Mouse (Mus musculus): ENCODE results near the gene Ap2a2.

Gene Ap2a2

DNA sequence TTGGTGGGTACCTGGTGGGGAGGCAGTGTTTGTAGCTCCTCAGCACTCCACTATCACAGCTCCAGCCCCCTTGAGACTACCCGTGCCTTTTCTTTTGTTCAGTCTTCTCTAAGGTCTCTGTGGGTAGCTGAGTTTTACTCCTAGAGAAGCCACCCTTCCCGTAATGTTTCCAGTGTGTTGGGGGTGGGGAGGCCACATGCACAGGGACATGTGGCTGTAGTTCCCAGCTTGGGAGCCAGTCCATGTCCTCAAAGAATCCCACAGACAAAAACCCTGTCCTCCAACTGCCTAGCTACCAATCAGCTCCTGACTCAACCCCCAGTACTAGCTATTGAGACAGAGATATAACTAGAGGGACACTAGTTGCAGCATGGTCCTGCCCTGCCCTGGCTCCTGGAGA is 85.1 kb downstream of the Ap2a2 start:
- in situ Hi-C loops (cut with MboI; ENCODE audit: unreplicated experiment in 2 of 2): no loop called here

DNA sequence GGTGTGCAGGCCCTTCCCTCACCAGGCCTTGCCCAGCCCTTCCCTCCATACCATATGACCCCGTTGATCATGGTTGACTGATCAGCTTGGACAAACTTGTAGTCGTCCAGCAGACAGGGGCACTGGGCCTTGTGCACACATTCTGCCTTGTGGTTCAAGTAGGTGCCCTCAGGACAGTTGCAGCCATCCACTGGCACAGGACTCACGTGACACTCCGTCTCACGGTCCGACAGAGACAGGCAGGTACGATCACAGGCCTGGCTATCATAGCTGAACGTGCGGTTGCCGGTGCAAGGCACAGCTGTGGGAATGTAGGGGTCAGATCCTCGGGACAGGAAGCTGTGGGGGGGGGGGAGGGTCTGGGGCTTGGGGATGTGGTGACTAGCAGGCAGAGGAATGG is 85.8 kb downstream of the Ap2a2 start:
- in situ Hi-C loops (cut with MboI; ENCODE audit: unreplicated experiment in 2 of 2): no loop called here

DNA sequence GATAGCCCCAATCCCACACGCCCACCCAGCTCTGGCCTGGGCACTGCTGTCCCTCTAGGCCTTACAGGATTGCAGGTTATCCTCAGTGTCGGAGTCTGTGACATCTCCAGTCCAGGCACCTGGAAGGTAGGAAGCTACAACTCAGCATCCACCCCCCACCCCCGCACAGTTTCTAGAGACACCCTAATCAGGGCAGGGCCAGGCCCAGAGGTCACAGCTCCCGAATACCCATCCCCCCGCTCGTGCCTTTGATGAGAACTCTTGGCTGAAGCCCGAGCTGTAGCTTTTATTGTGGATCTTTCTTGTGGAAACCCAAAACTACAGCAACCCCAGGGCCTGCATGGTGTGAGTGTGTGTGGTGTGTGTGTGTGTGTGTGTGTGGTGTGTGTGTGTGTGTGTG is 90.2 kb downstream of the Ap2a2 start:
- in situ Hi-C loops (cut with MboI; ENCODE audit: unreplicated experiment in 2 of 2): loop anchor here (25.0 kb wide), 2 partner anchors 165 to 815 kb away; partner anchors contain the start of genes Polr2l (in 2 of the 2), Tspan4 (in 2 of the 2), Odf3 (in 1 of the 2) and Scgb1c1 (in 1 of the 2)

DNA sequence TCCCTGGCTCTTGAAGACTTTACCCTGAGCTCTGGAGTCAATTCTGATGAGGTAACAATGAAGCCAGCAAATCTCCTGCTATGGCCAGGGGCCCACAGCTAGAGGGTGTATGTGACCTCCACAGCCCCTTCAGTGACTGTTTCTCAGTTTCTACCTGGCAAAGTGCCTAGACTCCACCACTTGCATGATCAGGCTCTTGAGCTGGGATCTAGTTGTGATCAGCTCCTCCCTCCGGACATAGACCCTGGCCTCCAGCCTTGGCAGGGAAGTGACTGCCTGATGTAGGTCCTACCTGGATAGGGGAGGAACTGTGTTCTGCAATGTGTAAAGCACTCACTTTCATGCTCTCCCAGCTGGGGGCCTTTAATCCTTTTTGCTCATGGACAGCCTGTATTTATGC is 98.4 kb downstream of the Ap2a2 start:
- in situ Hi-C loops (cut with MboI; ENCODE audit: unreplicated experiment in 2 of 2): loop anchor here (25.0 kb wide), 2 partner anchors 173 to 823 kb away; partner anchors contain the start of genes Polr2l (in 2 of the 2), Tspan4 (in 2 of the 2), Odf3 (in 1 of the 2) and Scgb1c1 (in 1 of the 2)

DNA sequence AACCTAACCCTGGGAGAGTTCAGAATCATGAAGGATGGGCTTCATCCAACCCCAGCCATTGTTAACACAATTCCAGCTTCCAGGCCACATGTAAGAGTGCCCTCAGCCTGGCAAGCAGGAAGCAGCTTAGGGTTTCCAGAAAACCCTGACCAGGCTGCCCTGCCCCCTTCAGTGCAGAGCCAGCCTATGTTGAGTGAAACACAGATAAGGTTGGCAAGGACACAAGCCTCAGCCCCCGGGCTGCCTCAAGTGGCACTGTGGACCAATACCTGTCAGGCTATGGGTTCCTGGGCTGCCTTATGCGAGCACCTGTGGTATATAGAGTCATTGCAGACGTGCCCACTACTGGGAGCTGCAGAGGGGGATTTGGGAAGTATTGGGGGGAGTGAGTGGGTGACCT is 99.5 kb downstream of the Ap2a2 start:
- in situ Hi-C loops (cut with MboI; ENCODE audit: unreplicated experiment in 2 of 2): loop anchor here (25.0 kb wide), 2 partner anchors 174 to 824 kb away; partner anchors contain the start of genes Polr2l (in 2 of the 2), Tspan4 (in 2 of the 2), Odf3 (in 1 of the 2) and Scgb1c1 (in 1 of the 2)

DNA sequence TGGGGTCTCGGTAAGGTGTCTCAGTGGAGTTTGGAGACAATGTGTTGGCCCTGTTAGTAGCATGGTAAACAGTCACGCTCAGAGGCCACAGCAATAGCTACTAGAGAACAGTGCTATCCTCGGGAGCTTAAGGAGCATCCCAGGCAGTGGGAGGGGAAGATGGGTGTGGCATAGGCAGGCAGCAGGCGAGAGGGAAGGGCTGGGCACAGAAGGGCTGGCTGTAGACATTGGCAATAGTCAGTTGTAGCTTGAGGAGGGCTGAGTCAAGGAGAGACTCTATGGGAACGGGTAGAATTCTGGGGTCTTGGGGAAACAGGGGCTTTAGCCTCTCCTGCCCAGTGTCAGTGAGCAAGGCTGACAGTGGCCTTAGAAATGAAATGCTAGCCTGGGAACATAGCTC is 100.2 kb downstream of the Ap2a2 start:
- in situ Hi-C loops (cut with MboI; ENCODE audit: unreplicated experiment in 2 of 2): loop anchor here (25.0 kb wide), 2 partner anchors 175 to 825 kb away; partner anchors contain the start of genes Polr2l (in 2 of the 2), Tspan4 (in 2 of the 2), Odf3 (in 1 of the 2) and Scgb1c1 (in 1 of the 2)

DNA sequence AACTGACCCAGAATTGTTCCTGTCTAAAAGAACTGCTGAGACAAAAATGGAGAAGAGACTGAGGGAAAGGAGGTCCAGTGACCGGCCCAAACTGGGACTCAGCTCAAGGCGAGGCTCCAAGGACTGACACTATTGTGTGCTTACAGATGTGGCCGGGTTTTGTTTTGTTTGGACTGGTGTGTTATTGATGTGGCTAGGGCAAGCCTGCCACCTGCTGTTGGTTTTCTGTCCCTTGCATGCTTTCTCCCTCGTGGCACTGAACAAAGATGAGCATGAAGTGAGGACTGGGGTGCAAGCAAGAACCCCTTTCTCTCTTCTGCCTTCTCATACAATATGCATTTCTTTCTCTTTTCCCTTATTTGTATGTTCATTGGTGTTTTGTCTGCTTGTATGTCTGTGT is 104.2 kb downstream of the Ap2a2 start:
- in situ Hi-C loops (cut with MboI; ENCODE audit: unreplicated experiment in 2 of 2): loop anchor here (25.0 kb wide), 2 partner anchors 179 to 829 kb away; partner anchors contain the start of genes Polr2l (in 2 of the 2), Tspan4 (in 2 of the 2), Odf3 (in 1 of the 2) and Scgb1c1 (in 1 of the 2)

DNA sequence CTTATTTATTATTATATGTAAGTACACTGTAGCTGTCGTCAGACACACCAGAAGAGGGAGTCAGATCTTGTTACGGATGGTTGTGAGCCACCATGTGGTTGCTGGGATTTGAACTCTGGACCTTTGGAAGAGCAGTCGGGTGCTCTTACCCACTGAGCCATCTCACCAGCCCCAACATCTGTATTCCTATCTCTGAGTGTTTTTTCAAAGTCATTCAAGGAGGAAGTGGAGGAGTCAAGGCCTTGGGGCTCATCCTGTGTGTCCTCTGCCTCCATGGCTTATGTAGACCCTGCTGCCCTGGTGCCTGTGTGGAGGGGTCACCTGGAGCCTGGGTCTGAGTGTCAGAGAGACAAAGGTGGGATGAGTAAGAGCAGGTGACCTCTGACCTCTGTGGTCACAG is 107.1 kb downstream of the Ap2a2 start:
- in situ Hi-C loops (cut with MboI; ENCODE audit: unreplicated experiment in 2 of 2): loop anchor here (25.0 kb wide), 2 partner anchors 182 to 832 kb away; partner anchors contain the start of genes Polr2l (in 2 of the 2), Tspan4 (in 2 of the 2), Odf3 (in 1 of the 2) and Scgb1c1 (in 1 of the 2)

DNA sequence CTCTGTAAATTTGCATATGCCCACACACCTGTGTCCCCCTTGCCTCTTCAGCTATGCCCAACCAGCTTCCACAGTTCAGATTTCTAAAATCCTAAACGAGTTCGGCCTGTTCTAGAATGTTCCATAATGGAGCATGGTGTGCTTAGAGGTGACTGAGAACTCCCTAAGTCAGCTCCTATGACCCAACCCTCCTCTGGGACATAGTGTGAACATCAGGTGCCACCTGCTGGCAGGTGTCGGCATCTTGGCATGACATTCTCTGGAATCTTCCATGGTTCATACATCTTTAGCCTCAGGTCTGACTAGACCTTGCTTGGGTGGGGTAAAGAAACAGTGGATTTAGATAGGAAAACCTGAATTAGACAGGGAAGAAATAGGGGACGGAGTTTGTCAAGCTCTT is 109.0 kb downstream of the Ap2a2 start:
- in situ Hi-C loops (cut with MboI; ENCODE audit: unreplicated experiment in 2 of 2): loop anchor here (25.0 kb wide), 2 partner anchors 184 to 834 kb away; partner anchors contain the start of genes Polr2l (in 2 of the 2), Tspan4 (in 2 of the 2), Odf3 (in 1 of the 2) and Scgb1c1 (in 1 of the 2)

DNA sequence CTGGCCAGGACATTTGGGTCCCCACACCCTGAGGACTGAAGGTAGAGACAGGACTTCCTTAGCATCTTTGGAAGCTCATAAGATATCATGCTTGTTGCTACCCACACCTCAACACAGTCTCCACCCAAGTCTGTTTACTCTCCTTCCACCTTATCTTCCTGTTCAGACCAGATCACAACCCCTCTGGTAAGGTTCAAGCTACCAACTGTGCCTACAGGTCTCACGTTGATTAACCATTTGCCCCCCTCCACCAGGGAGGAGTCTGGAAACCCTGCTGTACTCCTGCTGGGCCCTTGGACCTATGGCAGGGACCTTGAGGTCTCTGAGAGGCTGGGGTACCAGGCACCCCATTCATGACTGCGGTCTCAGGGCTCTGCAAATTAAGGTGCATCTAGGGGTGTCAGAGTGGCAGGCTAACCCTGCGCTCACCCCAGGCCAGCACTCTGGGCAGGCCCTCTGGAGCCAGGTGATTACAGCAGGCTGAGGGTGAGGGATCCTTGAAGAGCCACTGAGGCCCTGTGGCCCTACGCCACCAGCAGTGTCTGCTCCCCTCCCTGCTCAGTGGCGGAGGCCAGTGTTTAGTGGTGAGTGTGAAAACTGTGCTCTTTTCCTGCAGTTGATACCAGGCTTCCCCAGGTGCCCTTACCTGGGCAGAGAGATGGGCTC is 109.8 kb downstream of the Ap2a2 start:
- in situ Hi-C loops (cut with MboI; ENCODE audit: unreplicated experiment in 2 of 2): loop anchor here (25.0 kb wide), 2 partner anchors 184 to 834 kb away; partner anchors contain the start of genes Polr2l (in 2 of the 2), Tspan4 (in 2 of the 2), Odf3 (in 1 of the 2) and Scgb1c1 (in 1 of the 2)

DNA sequence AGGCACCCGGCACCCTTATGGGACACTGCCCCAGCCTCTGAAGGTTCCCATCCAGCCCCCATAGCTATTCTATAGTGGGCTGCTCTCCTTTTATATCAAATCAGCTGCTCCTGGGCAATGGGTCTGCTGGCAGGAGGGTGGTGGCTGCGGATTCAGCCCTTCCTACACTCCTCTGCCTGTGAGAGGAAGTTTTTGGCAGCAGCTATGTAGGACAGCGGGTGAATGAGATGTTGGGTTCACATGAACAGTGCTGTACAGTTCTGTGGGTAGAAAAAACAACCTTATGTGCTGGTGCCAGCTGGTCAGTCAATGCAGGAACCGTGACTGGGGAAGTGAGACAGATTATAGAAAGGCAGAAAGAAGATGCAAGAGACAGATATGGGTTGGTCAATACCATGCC is 116.9 kb downstream of the Ap2a2 start:
- in situ Hi-C loops (cut with MboI; ENCODE audit: unreplicated experiment in 2 of 2): no loop called here
